Mouse (Mus musculus) kidney, postnatal 4 days (tissue): ENCODE measurements around the gene Zbtb8a.

Experiments used
- DNase-seq, 2 experiments: peaks; one replicate each; pipeline ENCODE4 v3.0.0; 2021; ENCODE audit warnings: mixed read lengths in 2 of 2

Gene Zbtb8a

GRCm38 (mm10) chr4:129326191-129326590 lies 51.7 kb downstream of the Zbtb8a start:
- DNase-seq = no peak

DNA sequence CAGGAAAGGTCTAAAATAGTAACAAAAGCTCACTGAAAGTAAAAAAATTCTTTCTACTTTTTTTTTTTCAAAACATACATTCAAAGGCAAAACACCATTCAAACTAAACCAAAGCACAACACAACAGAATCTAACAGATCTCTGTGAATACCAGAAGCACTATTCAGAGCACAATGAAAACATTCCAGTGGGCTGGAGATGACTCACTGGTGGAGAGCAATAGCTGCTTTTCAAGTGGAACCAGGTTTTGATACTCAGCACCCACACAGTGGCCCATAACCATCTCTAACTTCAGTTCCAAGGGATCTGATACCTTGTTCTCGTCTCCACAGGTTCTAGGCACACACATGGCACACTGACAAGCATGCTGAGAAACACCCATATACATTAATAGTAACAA lies 53.2 kb downstream of the Zbtb8a start:
- no peak for DNase-seq

GRCm38 (mm10) chr4:129323491-129323890 lies 54.4 kb downstream of the Zbtb8a start:
- DNase-seq = no peak

GRCm38 (mm10) chr4:129322042-129322441 lies 55.9 kb downstream of the Zbtb8a start:
- no peak for DNase-seq

GRCm38 (mm10) chr4:129320876-129321275 lies 57.0 kb downstream of the Zbtb8a start:
- no peak for DNase-seq

GRCm38 (mm10) chr4:129313886-129314285 lies 64.0 kb downstream of the Zbtb8a start:
- DNase-seq = no peak

DNA sequence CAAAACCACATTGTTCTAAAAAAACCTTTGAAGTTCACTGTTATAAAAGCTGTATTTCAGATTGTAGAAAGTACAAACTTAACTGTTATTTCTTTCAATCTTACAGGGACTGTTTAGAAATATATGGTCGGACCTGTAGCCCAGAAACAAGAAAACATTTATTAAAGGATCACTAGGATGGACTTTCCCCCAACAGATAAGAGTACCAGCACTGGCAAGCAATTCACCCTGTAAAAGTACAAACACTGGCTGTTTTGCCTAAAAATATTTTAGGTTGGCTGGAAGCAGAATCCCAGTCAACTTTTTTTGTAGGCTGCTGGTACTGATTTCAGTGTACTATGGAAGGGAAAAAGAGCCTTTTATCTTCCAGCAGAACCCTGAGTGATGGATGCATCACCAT lies 70.0 kb downstream of the Zbtb8a start:
- DNase-seq = no peak

GRCm38 (mm10) chr4:129304306-129304705 lies 73.6 kb downstream of the Zbtb8a start:
- no peak for DNase-seq

GRCm38 (mm10) chr4:129303816-129304215 lies 74.1 kb downstream of the Zbtb8a start:
- DNase-seq = peak in 1 of 2 experiments; percentile 15
